Mouse (Mus musculus): Measurements from ENCODE around the gene Myh8. TPM values are rescaled to one million over a fixed set of nuclear protein-coding genes. Genes with fewer than 3 reads are reported as not detected.

Myh8 gene
- polyA plus RNA-seq, 1 experiment from 2014 or later, result 0.80 TPM

- no peaks in the 10 kb centered on the region for H3K36me3 ChIP-seq (ENCODE audit: control insufficient read depth, insufficient read depth, low read length)
- ATAC-seq, result no peak
- H3K27ac ChIP-seq (ENCODE audit: low read length), result no peak overlapping the region
- 58% methylated on average over 14 of the region's 14 CpGs for WGBS
- no peak overlapping the region for H3K4me2 ChIP-seq (ENCODE audit: low read length)
- H3K27me3 ChIP-seq (ENCODE audit: control insufficient read depth, insufficient read depth, low read depth, low read length), result no peaks in the 10 kb centered on the region
- no peak overlapping the region for H3K9ac ChIP-seq (ENCODE audit: low read depth, low read length)
- H3K4me3 ChIP-seq (ENCODE audit: low read depth, low read length), result no peak overlapping the region
- no peaks in the 10 kb centered on the region for H3K4me1 ChIP-seq (ENCODE audit: control insufficient read depth, insufficient read depth, low read length)
- no peaks in the 10 kb centered on the region for H3K9me3 ChIP-seq (replicated peaks; ENCODE audit: control insufficient read depth, low read length, poor library complexity, severe bottlenecking)
These were observed 73.3 kb downstream of the Myh8 start for GRCm38 (mm10) chr11:67350153-67350768.

GRCm38 (mm10) chr11:67353011-67353410, 76.1 kb downstream of the Myh8 start:
- no peaks in the 10 kb centered on the region for H3K27me3 ChIP-seq (ENCODE audit: control insufficient read depth, insufficient read depth, low read depth, low read length)
- H3K4me3 ChIP-seq (ENCODE audit: low read depth, low read length), result no peak overlapping the region
- ATAC-seq, result no peak
- H3K9ac ChIP-seq (ENCODE audit: low read depth, low read length), result no peak overlapping the region
- no peaks in the 10 kb centered on the region for H3K36me3 ChIP-seq (ENCODE audit: control insufficient read depth, insufficient read depth, low read length)
- no peaks in the 10 kb centered on the region for H3K4me1 ChIP-seq (ENCODE audit: control insufficient read depth, insufficient read depth, low read length)
- H3K4me2 ChIP-seq (ENCODE audit: low read length), result no peak overlapping the region
- no peak overlapping the region for H3K27ac ChIP-seq (ENCODE audit: low read length)
- 57% methylated on average over 4 of the region's 4 CpGs for WGBS
- no peaks in the 10 kb centered on the region for H3K9me3 ChIP-seq (replicated peaks; ENCODE audit: control insufficient read depth, low read length, poor library complexity, severe bottlenecking)

GRCm38 (mm10) chr11:67358031-67358430, 81.1 kb downstream of the Myh8 start:
- ATAC-seq, result no peak
- H3K27me3 ChIP-seq (ENCODE audit: control insufficient read depth, insufficient read depth, low read depth, low read length), result no peaks in the 10 kb centered on the region
- H3K4me2 ChIP-seq (ENCODE audit: low read length), result no peak overlapping the region
- 83% methylated on average over 10 of the region's 10 CpGs for WGBS
- H3K36me3 ChIP-seq (ENCODE audit: control insufficient read depth, insufficient read depth, low read length), result no peaks in the 10 kb centered on the region
- no peaks in the 10 kb centered on the region for H3K4me1 ChIP-seq (ENCODE audit: control insufficient read depth, insufficient read depth, low read length)
- no peak overlapping the region for H3K4me3 ChIP-seq (ENCODE audit: low read depth, low read length)
- H3K27ac ChIP-seq (ENCODE audit: low read length), result no peak overlapping the region
- no peaks in the 10 kb centered on the region for H3K9me3 ChIP-seq (replicated peaks; ENCODE audit: control insufficient read depth, low read length, poor library complexity, severe bottlenecking)
- H3K9ac ChIP-seq (ENCODE audit: low read depth, low read length), result no peak overlapping the region

Other genes starting within 250 kb of the Myh8 start
- gene Adprm, start 224.5 kb upstream of the Myh8 start, polyA plus RNA-seq (2015; fragmentation: Nextera tagmentation; extraction: Ambion mirVana), result 28.2 and 32.7 TPM in 2 replicates
- gene Sco1, start 224.5 kb upstream of the Myh8 start, polyA plus RNA-seq (2015; fragmentation: Nextera tagmentation; extraction: Ambion mirVana), result 10.9 and 12.5 TPM in 2 replicates
- gene Myh3, start 198.8 kb upstream of the Myh8 start, polyA plus RNA-seq (2015; fragmentation: Nextera tagmentation; extraction: Ambion mirVana), result 0.14 and 0.22 TPM in 2 replicates
- gene Myh2, start 106.1 kb upstream of the Myh8 start, polyA plus RNA-seq (2015; fragmentation: Nextera tagmentation; extraction: Ambion mirVana), result 0.14 and 0.25 TPM in 2 replicates
- gene Myh1, start 77.1 kb upstream of the Myh8 start, polyA plus RNA-seq (2015; fragmentation: Nextera tagmentation; extraction: Ambion mirVana), result 0.06 and 0.24 TPM in 2 replicates
- gene Myh4, start 39.1 kb upstream of the Myh8 start, polyA plus RNA-seq (2015; fragmentation: Nextera tagmentation; extraction: Ambion mirVana), result 0.11 and 0.14 TPM in 2 replicates
- 0.14 and 0.29 TPM in 2 replicates for gene Myh13, start 44.5 kb downstream of the Myh8 start, polyA plus RNA-seq (2015; fragmentation: Nextera tagmentation; extraction: Ambion mirVana)
- 52.2 and 53.5 TPM in 2 replicates for gene Gas7, start 178.3 kb downstream of the Myh8 start, polyA plus RNA-seq (2015; fragmentation: Nextera tagmentation; extraction: Ambion mirVana)

Data from midbrain, embryonic 16.5 days (tissue).